Mouse (Mus musculus) myocyte (in vitro differentiated cells): ENCODE measurements around the gene Wdtc1.

Source experiments
- CEBPB ChIP-seq: IDR thresholded peaks from 2 replicates; pipeline ENCODE4 v1.6.1; 2011; ENCODE audit warnings: mild to moderate bottlenecking, moderate library complexity; ENCODE audit not compliant: poor library complexity, insufficient read depth, severe bottlenecking
- E2F4 ChIP-seq: IDR thresholded peaks from one replicate; pipeline ENCODE4 v1.6.1; 2011; ENCODE audit warnings: mild to moderate bottlenecking, control low read depth, moderate library complexity; ENCODE audit not compliant: insufficient read depth
- MAX ChIP-seq: IDR thresholded peaks from one replicate; pipeline ENCODE4 v1.6.1; 2011; ENCODE audit warnings: low read depth, mild to moderate bottlenecking, control low read depth
- MYOD1 ChIP-seq, 3 experiments: IDR thresholded peaks; one replicate each; pipeline ENCODE4 v1.6.1; 2011; ENCODE audit warnings: control low read depth in 2 of 3, low read depth in 2 of 3, mild to moderate bottlenecking in 2 of 3, moderate library complexity in 1 of 3; ENCODE audit not compliant: insufficient read length in 2 of 3, control insufficient read depth in 1 of 3
- MYOG ChIP-seq, 3 experiments: IDR thresholded peaks; one replicate each; pipeline ENCODE4 v1.6.1; 2011; ENCODE audit warnings: control low read depth in 2 of 3, low read depth in 2 of 3, mild to moderate bottlenecking in 2 of 3; ENCODE audit not compliant: insufficient read length in 2 of 3, control insufficient read depth in 1 of 3, insufficient read depth in 1 of 3
- POLR2A ChIP-seq: IDR thresholded peaks from one replicate; pipeline ENCODE4 v1.6.1; 2011; ENCODE audit warnings: low read depth, mild to moderate bottlenecking, control low read depth, moderate library complexity; ENCODE audit not compliant: insufficient read length
- POLR2AphosphoS2 ChIP-seq: IDR thresholded peaks from one replicate; pipeline ENCODE4 v1.6.1; 2011; ENCODE audit warnings: low read depth, control low read depth; ENCODE audit not compliant: insufficient read length
- REST ChIP-seq: IDR thresholded peaks from one replicate; pipeline ENCODE4 v1.6.1; 2011; ENCODE audit warnings: mild to moderate bottlenecking, control low read depth, moderate library complexity; ENCODE audit not compliant: insufficient read depth, insufficient read length
- SRF ChIP-seq: IDR thresholded peaks from one replicate; pipeline ENCODE4 v1.6.1; 2011; ENCODE audit warnings: low read depth; ENCODE audit not compliant: control insufficient read depth, insufficient read length
- TCF12 ChIP-seq: IDR thresholded peaks from one replicate; pipeline ENCODE4 v1.6.1; 2011; ENCODE audit warnings: mild to moderate bottlenecking, control low read depth; ENCODE audit not compliant: poor library complexity, insufficient read depth, severe bottlenecking
- TCF3 ChIP-seq: IDR thresholded peaks from one replicate; pipeline ENCODE4 v1.6.1; 2011; ENCODE audit warnings: low read depth, control low read depth; ENCODE audit not compliant: insufficient read length
- USF1 ChIP-seq: IDR thresholded peaks from one replicate; pipeline ENCODE4 v1.6.1; 2011; ENCODE audit warnings: low read depth, mild to moderate bottlenecking, control low read depth, moderate library complexity

- TF ChIP-seq E2F4 (no peak), MYOD1 (IDR thresholded peaks at IDR 0.05; ENCODE audit: control insufficient read depth in 1 of 3, insufficient read length in 2 of 3, low read depth in 2 of 3) (no peak), CEBPB (no peak), TCF3 (no peak), POLR2A (no peak), TCF12 (no peak), MAX (no peak), USF1 (no peak), POLR2AphosphoS2 (no peak), REST (no peak), MYOG (IDR thresholded peaks at IDR 0.05; ENCODE audit: control insufficient read depth in 1 of 3, insufficient read depth in 1 of 3, insufficient read length in 2 of 3, low read depth in 2 of 3) (no peak), SRF (no peak)
These were observed 70.6 kb downstream of the Wdtc1 start for GRCm38 (mm10) chr4:133282656-133283055.
